Mouse (Mus musculus) adrenal gland, postnatal 36 days (tissue): ENCODE measurements at regions not wholly inside any gene's neighbourhood (a gene's known extent, or its start where the extent isn't known, plus 50 kb on each side); places are given as distances from the start of the nearest gene placed in this dataset.
A peak's percentile ranks its signal among the peaks of the same experiment; 100 is the strongest.

ENCODE experiments used
- DNase-seq, 2 experiments: peaks; one replicate each; pipeline ENCODE4 v3.0.0; 2021; ENCODE audit warnings: mixed read lengths in 1 of 2

DNA sequence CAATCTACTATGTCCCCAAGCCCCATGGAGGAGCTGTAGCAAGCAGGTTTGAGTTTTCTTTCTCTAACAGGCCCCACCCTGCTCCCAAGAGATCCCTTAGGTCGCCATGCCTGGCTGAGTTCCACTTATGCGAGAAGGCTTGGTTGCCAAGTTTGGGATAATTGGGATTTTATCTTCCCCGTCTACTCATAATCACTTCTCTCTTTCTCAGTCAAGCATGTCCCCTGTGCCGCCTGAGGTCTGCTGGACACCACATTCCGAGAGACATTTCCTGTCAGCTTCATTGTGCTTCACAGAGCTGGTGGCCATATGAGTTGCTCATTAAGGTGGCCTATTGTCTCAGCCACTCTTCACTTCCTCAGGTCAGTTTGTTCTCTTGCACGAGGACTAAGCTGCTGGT is 234.5 kb upstream of the Wscd1 start:
- DNase-seq, result no peak

DNA sequence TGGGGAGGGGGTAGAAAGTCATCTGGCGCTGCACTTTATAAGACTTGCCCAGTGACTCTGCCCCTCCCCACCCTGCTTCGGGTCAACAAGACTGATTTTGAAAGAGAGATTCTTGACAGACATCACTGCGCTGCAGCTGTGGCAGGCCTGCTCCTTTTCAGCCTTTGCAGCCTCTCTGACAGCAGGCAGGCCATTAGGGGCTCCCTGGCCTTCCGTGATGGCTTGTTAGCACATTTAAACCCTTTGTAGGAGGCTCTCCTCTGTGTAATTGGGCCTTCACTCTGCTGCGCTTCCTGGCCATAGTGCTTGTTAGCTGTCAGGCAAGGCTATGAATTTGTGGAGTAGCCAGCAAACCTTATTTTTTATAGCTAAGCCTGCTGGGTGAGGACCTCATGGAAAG is 232.3 kb upstream of the Wscd1 start:
- DNase-seq, result no peak

DNA sequence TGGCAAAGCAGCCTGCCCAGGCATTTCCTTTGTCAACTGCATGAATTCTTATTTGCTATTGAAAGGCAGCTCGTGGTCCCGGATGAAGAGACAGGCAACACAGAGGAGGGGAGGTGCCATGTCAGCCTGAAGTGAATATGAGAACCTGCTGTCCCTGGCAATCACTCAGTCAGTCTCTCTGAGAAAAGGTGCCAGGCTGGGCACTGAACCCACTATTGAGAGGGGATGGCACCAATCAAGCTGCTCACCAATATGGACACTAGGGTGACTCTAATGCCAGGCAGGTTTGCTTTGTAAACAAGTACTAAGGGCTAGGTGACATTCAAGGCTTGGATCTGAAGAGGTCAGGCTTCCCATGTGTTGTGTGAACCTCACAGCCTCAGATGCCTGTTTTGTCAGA is 222.0 kb upstream of the Wscd1 start:
- no peak for DNase-seq

DNA sequence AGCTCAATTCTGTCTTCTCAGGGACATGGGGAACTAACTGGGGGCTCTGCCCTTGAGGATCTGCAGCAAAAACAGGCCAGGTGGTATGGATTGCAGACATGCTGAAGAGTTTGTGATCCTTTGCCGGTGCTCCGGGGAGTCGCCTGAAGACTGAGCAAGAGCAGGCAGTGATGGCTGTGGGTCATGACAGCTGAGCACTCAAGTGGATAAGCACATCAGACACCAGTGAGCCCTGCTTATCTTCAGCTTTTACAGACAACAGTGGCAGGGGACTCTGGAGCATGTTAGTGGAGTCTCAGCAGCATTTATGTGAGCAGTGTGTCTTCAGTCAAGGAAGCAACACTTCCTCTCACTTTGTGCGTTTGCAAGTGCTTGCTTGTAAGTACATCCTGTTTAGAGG is 221.1 kb upstream of the Wscd1 start:
- DNase-seq, result no peak

DNA sequence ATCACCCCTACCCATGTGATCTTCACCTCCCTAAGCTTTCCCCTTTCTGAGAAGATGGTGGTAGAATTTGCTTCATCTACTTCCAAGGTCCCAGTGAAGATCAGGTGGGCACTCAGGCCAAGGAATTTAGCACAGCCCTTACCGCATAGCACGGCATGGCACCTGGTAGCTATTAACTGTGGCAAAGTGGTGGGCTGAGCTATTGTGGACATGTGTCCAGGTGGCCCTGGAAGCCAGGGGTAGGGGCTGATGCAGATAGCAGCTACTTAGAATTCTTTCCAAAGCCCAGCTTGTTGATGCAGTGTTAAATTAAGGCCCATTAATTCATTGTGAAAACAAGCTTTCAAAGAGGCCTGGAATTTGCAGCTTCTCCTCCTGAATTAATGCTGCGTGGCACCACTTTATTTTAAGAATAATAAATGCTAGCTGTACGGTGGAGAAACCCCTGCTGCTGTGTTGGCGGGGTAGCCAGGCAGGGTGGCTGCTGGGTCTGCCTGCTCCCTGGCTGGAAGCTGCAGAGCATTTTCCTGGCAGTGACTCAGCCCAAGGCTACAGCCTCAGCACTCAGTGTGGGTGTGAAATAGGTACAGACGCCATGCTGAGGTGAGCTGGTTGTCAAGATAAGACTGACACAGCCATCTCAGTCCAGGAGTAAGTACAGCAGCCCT is 208.4 kb upstream of the Wscd1 start:
- peak; percentile 10 to 13 for DNase-seq

DNA sequence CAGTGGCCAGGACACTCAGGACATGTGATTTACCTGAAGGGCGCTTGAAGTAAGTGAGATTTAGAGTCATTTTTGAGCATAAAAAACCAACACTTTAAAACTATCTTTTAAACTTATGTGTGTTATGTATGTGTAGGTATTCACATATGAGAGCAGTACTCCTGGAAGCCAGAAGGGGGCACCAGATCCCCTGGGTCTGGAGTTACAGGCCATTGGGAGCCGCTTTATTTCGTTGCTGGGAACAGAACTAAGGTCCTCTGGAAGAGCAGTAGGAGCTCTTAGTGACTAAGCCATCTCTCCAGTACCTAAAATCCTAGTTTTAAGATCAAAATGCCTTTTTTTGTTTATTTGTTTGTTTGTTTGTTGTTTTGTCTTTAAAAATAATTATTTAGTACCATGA is 192.3 kb upstream of the Wscd1 start:
- DNase-seq, result no peak

DNA sequence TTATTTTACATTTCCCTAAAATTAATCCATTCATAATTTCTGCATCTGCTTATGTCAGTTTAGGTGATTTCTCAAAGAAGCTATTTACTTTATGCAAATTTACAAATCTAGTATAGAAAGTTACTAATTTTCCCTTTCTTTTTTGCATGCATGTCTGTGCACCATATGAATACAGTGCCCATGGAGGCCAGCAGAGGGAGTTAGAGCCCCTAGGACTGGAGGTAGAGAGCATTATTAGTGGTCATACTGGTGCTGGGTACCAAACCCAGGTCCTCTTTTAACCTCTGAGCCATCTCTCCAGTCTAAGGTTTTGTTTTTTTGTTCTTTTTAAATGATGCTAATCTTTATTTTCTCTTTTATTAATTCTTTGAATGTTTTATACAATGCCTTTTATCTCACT is 184.9 kb upstream of the Wscd1 start:
- DNase-seq, result no peak

DNA sequence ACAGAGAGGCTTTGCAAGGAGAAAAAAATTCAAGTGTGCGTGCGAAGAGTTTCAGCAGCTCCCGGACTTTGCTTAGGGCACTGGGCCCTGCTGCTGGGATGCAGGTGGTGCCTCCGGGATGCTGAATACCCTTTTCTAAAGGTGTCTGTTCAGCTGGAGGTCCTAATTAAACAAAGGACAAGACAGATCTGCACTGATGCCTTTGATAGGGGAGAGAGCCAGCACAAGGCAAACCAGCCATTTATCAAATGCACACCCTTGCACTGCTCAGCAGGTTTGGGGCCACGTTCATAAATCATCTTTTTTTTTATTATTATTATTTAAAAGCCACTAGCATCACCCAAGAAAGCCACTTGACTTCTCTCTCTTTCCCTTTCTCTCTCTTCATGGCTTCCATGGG is 172.9 kb upstream of the Wscd1 start:
- DNase-seq, result no peak

DNA sequence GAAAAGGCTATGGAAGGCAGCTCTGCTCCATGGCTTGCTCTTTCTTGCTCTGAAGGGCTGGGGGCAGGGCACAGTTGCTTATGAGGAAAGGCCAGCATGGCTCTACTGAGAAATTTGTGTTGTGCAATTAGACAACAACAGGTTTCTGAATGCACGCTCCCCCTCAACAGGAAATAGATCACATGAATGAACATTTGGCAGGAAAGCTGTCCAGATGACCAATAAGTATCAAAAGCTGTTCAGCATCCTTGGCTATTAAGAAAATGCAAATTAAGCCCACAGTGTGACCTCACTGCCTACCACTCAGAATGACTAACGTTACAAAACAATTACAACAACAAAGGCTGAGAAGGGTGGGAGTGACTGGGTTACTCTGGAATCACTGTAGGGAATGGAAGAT is 167.9 kb upstream of the Wscd1 start:
- DNase-seq, result no peak

DNA sequence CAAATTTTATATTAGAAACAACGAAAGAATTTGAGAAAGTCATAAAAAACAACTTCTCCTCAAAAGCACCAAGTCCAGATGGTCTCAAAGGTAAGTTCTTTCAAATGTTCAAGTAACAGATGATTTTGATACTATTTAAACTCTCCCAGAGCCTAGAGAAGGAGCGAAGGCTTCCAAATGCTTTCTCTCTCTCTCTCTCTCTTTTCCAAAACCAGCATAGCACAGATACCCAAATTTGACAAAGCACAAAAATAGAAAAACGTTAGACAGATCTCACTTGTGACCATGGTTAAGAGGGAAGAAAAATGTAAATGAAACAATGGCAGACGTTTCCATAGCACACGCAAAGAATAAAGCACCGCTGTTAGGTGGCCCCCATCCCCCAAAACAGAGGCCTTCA is 158.7 kb upstream of the Wscd1 start:
- DNase-seq, result no peak

DNA sequence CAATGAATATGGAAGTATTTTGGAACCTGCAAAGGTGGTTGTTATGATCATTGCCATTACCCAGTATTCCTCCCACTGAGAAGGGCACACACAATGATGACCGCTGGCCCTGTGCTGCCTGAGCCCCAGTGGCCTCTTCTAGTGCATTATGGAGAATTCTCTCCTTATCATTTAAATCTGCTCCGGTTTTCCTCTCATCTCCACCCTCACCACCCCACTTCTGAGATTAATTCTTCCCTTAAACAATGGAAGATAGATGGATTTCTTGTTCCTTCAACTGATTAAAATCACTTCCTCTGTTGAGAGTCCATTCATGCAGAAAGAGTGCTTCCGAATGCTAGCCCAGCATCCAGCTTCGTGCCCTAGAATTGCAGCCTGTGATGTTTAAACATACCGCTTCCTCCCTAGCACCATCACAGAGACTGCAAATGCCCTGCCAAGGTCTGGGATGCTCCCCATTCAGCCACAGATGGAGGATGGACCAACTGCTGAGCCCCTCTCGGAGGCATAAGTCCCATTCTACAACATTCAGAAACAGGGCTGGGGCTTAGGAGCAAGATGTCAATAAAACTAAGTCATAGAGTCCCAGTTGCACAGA is 155.4 kb upstream of the Wscd1 start:
- DNase-seq, result no peak

DNA sequence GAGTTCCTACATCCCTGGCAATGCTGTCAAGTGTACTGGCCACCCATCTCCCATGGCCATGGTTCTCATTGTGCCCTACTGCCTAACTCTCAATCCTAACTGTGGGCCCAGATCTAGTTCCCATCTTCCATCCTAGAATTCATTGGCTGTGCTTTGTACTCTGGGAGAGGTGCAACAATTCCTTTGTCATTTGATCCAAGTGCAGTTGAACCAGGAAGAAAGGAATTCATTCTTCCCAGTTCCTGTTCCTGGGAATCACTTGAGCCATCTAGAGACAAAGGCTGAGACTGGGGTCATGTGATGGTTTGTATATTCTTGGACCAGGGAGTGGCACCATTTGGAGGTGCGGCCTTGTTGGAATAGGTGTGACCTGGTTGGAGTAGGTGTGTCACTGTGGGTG is 152.0 kb upstream of the Wscd1 start:
- no peak for DNase-seq

DNA sequence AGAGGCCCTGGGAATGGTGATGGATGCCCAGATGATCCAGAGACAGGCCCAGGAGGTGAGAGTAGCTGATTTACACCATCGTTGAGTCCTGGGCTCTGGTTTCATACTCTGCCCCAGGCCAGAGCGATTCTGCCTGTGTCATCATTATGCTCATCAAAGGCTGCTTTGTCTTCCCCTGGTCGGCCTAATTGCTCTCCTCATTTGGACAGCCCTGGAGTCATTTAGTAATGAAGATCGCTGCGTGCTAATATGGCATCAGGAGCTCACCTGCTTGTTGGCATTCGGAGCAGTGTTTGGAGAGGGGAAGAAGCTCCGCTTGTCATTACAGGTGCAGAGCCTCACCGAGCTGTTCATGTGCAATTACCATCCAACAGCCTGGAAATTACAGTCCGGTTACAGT is 138.9 kb upstream of the Wscd1 start:
- no peak for DNase-seq

DNA sequence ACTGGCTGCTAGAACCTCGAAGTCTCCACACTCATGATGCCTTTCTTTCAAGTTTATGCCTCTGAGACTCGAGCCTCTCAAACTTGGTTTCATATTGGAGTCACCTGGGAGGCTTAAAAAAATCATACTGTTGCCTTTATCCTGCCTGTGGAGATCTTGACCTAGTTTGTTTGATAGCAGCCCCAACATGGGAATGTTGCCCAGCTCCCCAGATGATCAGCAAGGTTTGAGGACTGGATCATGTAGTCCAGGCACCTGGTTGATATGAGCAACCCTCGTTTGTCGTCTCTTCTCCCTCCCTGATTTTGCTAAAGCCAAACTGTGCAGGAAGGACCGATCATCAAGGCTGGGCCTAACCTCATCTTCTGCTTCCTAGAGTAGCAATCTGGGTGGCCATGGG is 134.2 kb upstream of the Wscd1 start:
- no peak for DNase-seq

DNA sequence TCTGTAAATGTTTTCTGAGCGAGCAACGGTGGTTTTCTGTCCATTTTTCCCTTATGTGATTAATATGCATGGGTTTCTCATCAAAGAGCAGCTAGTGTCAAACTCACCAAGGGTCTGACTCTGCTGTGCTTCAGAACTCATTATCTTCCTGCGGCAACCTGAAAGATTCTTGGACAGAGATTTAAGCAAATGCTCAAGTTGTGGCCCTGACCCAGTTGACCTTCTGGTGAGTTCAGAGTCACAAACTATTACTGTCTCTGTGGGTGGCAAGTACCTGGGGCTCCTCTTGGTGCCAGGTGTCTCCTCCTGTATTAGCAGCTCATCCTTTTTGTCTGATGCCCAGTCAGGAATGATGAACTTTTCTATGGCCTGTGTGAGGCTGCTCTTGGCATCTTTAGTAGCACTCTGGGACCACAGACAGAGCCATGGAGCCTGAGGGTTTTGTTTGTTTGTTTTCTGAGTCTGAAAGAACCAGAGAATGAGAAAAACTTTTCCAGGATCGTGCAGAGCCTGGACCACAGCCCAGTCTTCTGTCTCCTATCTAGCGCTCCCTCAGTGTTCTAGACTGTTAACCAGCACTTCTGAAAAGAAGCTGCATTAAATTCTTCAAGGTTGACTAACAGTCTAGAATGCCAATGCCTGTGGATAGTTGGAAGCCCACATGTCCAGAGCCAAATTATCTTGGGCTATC is 124.1 kb upstream of the Wscd1 start:
- DNase-seq, result peak; percentile 12 to 38

DNA sequence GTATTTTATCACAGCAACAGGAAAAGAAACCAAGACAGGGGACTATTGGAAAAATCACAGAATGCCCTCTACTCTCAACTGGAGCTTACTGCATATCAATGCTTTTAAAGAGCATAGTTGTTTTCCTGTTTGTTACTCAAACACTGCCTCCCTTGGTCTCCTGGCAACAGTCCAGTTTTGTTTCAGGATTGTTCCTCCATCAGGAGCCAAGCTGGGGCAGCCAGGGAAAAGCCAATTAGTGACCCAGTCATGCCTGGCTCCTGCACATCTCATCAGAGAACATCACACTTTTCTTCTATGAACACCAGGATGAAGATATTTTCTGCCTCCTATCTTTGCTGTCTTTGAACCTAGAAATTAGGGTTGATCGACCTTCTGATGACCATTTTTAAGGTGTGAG is 113.6 kb upstream of the Wscd1 start:
- no peak for DNase-seq

DNA sequence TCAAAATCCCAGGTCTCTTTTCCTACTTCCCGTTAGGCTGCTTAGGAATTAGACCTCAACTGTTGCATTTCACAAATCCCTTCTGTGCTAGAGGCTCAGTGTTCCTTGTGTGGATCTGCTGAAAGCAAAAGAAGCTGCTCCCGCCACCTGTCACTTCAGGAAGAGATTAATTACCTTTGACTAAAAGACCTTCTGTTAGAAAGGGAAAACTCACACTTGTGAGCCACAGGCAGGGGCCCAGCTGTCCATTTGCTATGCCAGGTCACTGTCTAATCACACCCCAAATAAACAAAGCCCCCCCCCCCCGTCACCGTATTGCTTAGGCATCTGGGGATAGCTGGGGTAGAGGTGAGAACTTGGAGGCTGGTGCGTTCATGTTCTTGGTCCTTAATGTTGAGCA is 112.9 kb upstream of the Wscd1 start:
- DNase-seq, result no peak

DNA sequence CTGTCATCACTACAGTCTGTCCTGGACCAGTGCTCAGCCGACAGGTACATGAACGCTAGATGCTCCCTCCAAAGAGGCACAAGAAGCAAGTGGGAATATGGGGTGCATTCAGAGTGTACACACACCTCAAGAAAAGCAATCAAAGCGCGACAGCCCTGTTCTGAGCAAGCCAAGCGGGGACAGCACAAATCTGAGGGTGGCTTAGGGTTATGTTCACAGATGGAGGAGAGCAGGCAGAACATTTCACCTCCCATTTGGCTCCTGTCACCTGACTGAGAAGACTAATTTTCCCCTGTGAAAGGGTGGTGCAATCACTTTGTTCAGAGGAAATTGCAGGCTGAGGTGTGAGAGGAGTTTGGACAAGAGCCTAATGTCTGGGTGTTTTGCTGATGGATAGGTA is 106.8 kb upstream of the Wscd1 start:
- no peak for DNase-seq

DNA sequence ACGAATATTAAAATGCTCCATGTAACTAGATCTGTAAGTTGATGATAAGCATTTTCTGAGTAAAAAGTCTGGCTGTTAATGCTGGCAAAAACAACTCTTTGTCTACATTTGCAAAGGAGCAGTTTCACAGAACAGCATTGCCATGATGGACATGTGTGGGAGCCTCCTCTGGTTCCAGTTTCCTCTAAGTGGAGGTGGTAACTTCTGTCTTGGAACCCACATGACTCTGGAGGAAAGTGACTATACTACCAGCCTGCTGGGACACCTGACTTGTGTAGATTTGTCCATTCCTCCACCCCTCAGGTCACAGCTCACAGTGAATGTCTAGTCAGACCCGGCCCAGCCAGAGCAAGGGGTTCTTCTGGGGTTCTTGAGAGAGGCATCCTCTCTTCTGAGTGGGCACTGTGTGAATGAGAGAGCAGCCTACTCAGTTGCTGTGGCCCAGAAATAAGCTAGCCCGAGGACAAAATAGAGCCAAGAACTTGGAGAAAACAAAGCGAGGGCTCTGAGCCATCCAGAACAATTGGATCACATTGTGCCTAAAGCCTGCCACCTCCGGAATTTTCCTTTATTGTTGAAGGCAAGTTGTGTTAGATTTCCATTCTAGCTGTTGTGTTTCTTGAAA is 97.9 kb upstream of the Wscd1 start:
- no peak for DNase-seq

DNA sequence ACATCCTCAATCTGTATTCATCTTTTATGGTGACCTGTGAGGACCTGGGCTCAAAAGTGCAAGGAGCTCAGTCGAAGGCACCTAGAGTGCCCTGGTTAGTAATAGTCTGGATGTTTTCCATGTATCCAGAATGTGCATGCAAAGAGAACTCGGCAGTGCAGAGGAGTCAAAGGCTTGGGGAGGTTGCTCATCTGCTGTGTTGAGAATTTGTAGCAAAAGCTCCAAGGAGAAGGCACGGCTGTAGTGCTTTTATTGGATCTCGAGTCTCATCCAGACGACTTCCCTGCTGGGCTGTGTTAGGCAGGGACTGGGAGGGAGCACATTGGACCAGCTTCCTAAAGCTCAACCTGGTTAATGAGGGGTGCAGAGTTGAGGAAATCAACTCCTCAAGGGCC is 97.3 kb upstream of the Wscd1 start:
- DNase-seq, result no peak

DNA sequence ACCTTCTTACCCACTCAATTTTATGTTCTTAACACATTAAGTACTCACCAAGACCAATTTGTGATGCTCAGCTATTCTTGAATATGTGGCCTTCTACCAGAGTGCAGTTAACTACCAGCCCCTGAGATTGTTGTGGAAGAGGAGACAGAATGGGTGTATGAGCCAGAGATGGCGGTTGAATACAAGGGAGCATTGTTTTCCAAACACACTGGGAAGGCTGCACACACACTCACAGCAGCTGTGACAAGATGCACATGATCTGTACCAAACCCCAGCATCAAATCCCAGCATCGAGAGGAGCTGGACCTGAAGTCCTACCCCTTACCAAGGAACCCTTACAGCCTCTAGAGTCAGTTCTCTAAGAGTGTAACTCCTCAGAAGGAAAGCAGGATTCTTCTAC is 91.4 kb upstream of the Wscd1 start:
- no peak for DNase-seq

DNA sequence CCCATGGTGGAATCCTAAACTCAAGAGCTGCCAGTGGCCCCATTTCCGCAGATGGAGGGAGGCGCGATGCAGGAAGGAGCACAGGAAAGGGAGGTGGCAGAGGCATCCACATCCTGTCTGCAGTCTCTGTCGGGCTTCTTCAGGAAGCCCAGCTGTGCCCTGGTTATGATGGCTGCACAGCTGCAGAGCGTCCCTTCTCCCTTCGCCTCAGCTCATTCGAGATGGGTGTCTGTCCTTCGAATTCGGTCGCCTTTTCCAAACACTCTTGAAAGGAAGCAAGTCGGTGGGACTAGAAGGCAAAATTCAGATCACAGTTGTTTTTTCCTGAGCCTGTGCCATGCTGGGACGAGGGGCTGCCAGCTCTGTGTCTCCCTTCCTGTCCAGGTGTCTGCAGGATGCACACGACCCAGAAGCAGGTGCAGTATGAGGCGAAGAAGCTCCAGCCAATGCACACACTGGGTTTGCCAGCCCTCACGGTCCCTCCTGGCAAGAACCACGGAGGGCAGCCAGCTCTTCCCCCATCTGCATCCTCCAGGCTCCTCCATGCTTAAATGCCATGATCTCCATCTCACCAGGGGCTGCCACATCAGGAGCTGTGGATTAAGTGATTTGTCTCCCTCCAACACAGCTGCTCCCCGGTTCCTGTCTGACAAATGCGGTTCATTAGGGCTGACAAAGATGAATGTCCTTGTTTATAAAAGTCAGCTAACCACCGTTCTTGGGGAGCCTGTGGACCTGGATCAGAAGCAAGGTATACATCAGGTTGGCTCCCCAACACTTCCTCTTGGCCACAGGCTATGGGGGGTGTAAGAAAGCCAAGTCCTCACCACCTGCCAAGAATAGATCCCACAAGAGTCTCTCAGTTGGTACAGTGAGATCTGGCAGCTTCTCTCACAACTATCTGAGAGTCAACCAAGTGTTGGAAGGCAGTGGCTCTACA is 79.3 kb upstream of the Wscd1 start:
- no peak for DNase-seq
